Mouse (Mus musculus): ENCODE measurements around the gene Tsc22d2. TPM values are rescaled to one million over a fixed set of nuclear protein-coding genes. Genes with fewer than 3 reads are reported as not detected.

The Tsc22d2 gene
- polyA plus RNA-seq, 1 experiment, result 16.7 TPM

GRCm38 (mm10) chr3:58485883-58486282 is 71.4 kb downstream of the Tsc22d2 start:
- Histone ChIP-seq H3K4me1 (ENCODE audit: control insufficient read depth, insufficient read depth, low read length) (peaks cover 1% of the 10 kb centered on the region; the same call in 1 of the 2 replicates), H3K36me3 (ENCODE audit: control insufficient read depth, insufficient read depth, low read length) (no peaks in the 10 kb centered on the region), H3K27ac (ENCODE audit: control insufficient read depth, insufficient read depth, low read depth, low read length) (no peak overlapping the region), H3K27me3 (ENCODE audit: control insufficient read depth, insufficient read depth, low read length) (no peaks in the 10 kb centered on the region), H3K4me3 (ENCODE audit: control insufficient read depth, low read depth, low read length) (no peak overlapping the region)
- TF ChIP-seq CTCF (IDR thresholded peaks at IDR 0.05; ENCODE audit: control insufficient read depth, insufficient read depth, insufficient replicate concordance, low read depth, low read length), result peak; percentile 83; the same call in 1 of the 2 replicates
- TF ChIP-seq POLR2A (IDR thresholded peaks at IDR 0.05; ENCODE audit: control insufficient read depth, low read depth, low read length), result no peak

GRCm38 (mm10) chr3:58487121-58487520 is 72.6 kb downstream of the Tsc22d2 start:
- Histone ChIP-seq H3K36me3 (ENCODE audit: control insufficient read depth, insufficient read depth, low read length) (no peaks in the 10 kb centered on the region), H3K27ac (ENCODE audit: control insufficient read depth, insufficient read depth, low read depth, low read length) (no peak overlapping the region), H3K4me1 (ENCODE audit: control insufficient read depth, insufficient read depth, low read length) (peaks cover 2% of the 10 kb centered on the region; the same call in 1 of the 2 replicates), H3K27me3 (ENCODE audit: control insufficient read depth, insufficient read depth, low read length) (no peaks in the 10 kb centered on the region), H3K4me3 (ENCODE audit: control insufficient read depth, low read depth, low read length) (no peak overlapping the region)
- TF ChIP-seq POLR2A (IDR thresholded peaks at IDR 0.05; ENCODE audit: control insufficient read depth, low read depth, low read length) (no peak), CTCF (IDR thresholded peaks at IDR 0.05; ENCODE audit: control insufficient read depth, insufficient read depth, insufficient replicate concordance, low read depth, low read length) (no peak)

- H3K36me3 ChIP-seq (ENCODE audit: control insufficient read depth, insufficient read depth, low read length), result no peaks in the 10 kb centered on the region
- H3K27ac ChIP-seq (ENCODE audit: control insufficient read depth, insufficient read depth, low read depth, low read length), result no peak overlapping the region
- TF ChIP-seq POLR2A (IDR thresholded peaks at IDR 0.05; ENCODE audit: control insufficient read depth, low read depth, low read length) (no peak), CTCF (IDR thresholded peaks at IDR 0.05; ENCODE audit: control insufficient read depth, insufficient read depth, insufficient replicate concordance, low read depth, low read length) (no peak)
- no peaks in the 10 kb centered on the region for H3K27me3 ChIP-seq (ENCODE audit: control insufficient read depth, insufficient read depth, low read length)
- peaks cover 2% of the 10 kb centered on the region; the same call in 1 of the 2 replicates for H3K4me1 ChIP-seq (ENCODE audit: control insufficient read depth, insufficient read depth, low read length)
- H3K4me3 ChIP-seq (ENCODE audit: control insufficient read depth, low read depth, low read length), result no peak overlapping the region
These were observed 73.7 kb downstream of the Tsc22d2 start for GRCm38 (mm10) chr3:58487999-58488775.

GRCm38 (mm10) chr3:58490787-58491186 is 76.3 kb downstream of the Tsc22d2 start:
- no peaks in the 10 kb centered on the region for H3K27me3 ChIP-seq (ENCODE audit: control insufficient read depth, insufficient read depth, low read length)
- no peak for TF ChIP-seq CTCF (IDR thresholded peaks at IDR 0.05; ENCODE audit: control insufficient read depth, insufficient read depth, insufficient replicate concordance, low read depth, low read length)
- TF ChIP-seq POLR2A (IDR thresholded peaks at IDR 0.05; ENCODE audit: control insufficient read depth, low read depth, low read length), result no peak
- peaks cover 2% of the 10 kb centered on the region; the same call in 1 of the 2 replicates for H3K4me1 ChIP-seq (ENCODE audit: control insufficient read depth, insufficient read depth, low read length)
- no peak overlapping the region; the same call in 1 of the 2 replicates for H3K4me3 ChIP-seq (ENCODE audit: control insufficient read depth, low read depth, low read length)
- H3K27ac ChIP-seq (ENCODE audit: control insufficient read depth, insufficient read depth, low read depth, low read length), result no peak overlapping the region
- H3K36me3 ChIP-seq (ENCODE audit: control insufficient read depth, insufficient read depth, low read length), result no peaks in the 10 kb centered on the region

GRCm38 (mm10) chr3:58493621-58494020 is 79.1 kb downstream of the Tsc22d2 start:
- no peak for TF ChIP-seq CTCF (IDR thresholded peaks at IDR 0.05; ENCODE audit: control insufficient read depth, insufficient read depth, insufficient replicate concordance, low read depth, low read length)
- no peak for TF ChIP-seq POLR2A (IDR thresholded peaks at IDR 0.05; ENCODE audit: control insufficient read depth, low read depth, low read length)
- Histone ChIP-seq H3K27ac (ENCODE audit: control insufficient read depth, insufficient read depth, low read depth, low read length) (no peak overlapping the region), H3K36me3 (ENCODE audit: control insufficient read depth, insufficient read depth, low read length) (no peaks in the 10 kb centered on the region), H3K4me3 (ENCODE audit: control insufficient read depth, low read depth, low read length) (no peak overlapping the region), H3K4me1 (ENCODE audit: control insufficient read depth, insufficient read depth, low read length) (peaks cover 2% of the 10 kb centered on the region; the same call in 1 of the 2 replicates), H3K27me3 (ENCODE audit: control insufficient read depth, insufficient read depth, low read length) (no peaks in the 10 kb centered on the region)

GRCm38 (mm10) chr3:58501961-58502360 is 87.4 kb downstream of the Tsc22d2 start:
- TF ChIP-seq CTCF (IDR thresholded peaks at IDR 0.05; ENCODE audit: control insufficient read depth, insufficient read depth, insufficient replicate concordance, low read depth, low read length), result no peak
- no peak for TF ChIP-seq POLR2A (IDR thresholded peaks at IDR 0.05; ENCODE audit: control insufficient read depth, low read depth, low read length)

GRCm38 (mm10) chr3:58503720-58504333 is 89.3 kb downstream of the Tsc22d2 start:
- Histone ChIP-seq H3K36me3 (ENCODE audit: control insufficient read depth, insufficient read depth, low read length) (no peaks in the 10 kb centered on the region), H3K27me3 (ENCODE audit: control insufficient read depth, insufficient read depth, low read length) (no peaks in the 10 kb centered on the region), H3K4me1 (ENCODE audit: control insufficient read depth, insufficient read depth, low read length) (no peaks in the 10 kb centered on the region), H3K4me3 (ENCODE audit: control insufficient read depth, low read depth, low read length) (no peak overlapping the region), H3K27ac (ENCODE audit: control insufficient read depth, insufficient read depth, low read depth, low read length) (no peak overlapping the region)
- no peak for TF ChIP-seq CTCF (IDR thresholded peaks at IDR 0.05; ENCODE audit: control insufficient read depth, insufficient read depth, insufficient replicate concordance, low read depth, low read length)
- no peak for TF ChIP-seq POLR2A (IDR thresholded peaks at IDR 0.05; ENCODE audit: control insufficient read depth, low read depth, low read length)

More at GRCm38 (mm10) chr3:58501961-58502360, 87.4 kb downstream of the Tsc22d2 start:
- Histone ChIP-seq H3K27ac (ENCODE audit: control insufficient read depth, insufficient read depth, low read depth, low read length) (no peak overlapping the region), H3K27me3 (ENCODE audit: control insufficient read depth, insufficient read depth, low read length) (no peaks in the 10 kb centered on the region), H3K4me1 (ENCODE audit: control insufficient read depth, insufficient read depth, low read length) (no peaks in the 10 kb centered on the region), H3K36me3 (ENCODE audit: control insufficient read depth, insufficient read depth, low read length) (no peaks in the 10 kb centered on the region), H3K4me3 (ENCODE audit: control insufficient read depth, low read depth, low read length) (no peak overlapping the region)

Data from testis, adult 2 months (tissue).